Mouse (Mus musculus): ENCODE measurements at regions not wholly inside any gene's neighbourhood (a gene's known extent, or its start where the extent isn't known, plus 50 kb on each side); places are given as distances from the start of the nearest gene placed in this dataset.

- no peak overlapping the region for H3K27ac ChIP-seq
- 63% methylated on average over 4 of the region's 4 CpGs for WGBS
- H3K27me3 ChIP-seq = no peaks in the 10 kb centered on the region
- H3K9ac ChIP-seq = no peak overlapping the region
- no peak overlapping the region for H3K4me2 ChIP-seq (replicated peaks)
- no peak overlapping the region for H3K4me3 ChIP-seq
- H3K4me1 ChIP-seq = no peaks in the 10 kb centered on the region
- ATAC-seq (ENCODE audit: low FRiP score) = no peak
- H3K9me3 ChIP-seq (replicated peaks) = no peaks in the 10 kb centered on the region
- H3K36me3 ChIP-seq = no peaks in the 10 kb centered on the region
Measured at GRCm38 (mm10) chr3:149393317-149394172, 403.2 kb upstream of the Adgrl2 start.

DNA sequence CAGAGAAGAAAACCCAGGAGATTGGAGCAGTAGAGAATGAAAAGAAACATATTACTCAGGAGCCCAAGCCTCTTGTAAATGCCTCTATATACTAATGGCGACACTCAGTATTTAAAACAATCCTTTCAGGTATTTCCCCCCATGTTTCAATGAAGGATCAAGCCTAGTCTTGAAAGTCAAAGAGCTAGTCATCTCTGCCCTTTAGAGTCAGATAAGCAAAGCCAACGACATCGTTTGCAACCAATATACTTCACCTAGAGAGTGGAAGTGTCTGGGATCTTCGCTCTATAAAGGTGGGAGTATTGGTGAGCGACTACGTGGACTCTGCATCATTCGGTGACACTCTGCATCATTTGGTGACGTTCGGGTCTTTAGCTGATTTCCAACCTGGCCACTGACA is 401.8 kb upstream of the Adgrl2 start:
- Histone ChIP-seq H3K9me3 (replicated peaks) (no peaks in the 10 kb centered on the region), H3K4me1 (no peaks in the 10 kb centered on the region), H3K9ac (no peak overlapping the region), H3K27ac (no peak overlapping the region), H3K4me2 (replicated peaks) (no peak overlapping the region), H3K27me3 (no peaks in the 10 kb centered on the region), H3K4me3 (no peak overlapping the region), H3K36me3 (no peaks in the 10 kb centered on the region)
- WGBS = 92% methylated on average over 9 of the region's 9 CpGs
- ATAC-seq (ENCODE audit: low FRiP score) = no peak

DNA sequence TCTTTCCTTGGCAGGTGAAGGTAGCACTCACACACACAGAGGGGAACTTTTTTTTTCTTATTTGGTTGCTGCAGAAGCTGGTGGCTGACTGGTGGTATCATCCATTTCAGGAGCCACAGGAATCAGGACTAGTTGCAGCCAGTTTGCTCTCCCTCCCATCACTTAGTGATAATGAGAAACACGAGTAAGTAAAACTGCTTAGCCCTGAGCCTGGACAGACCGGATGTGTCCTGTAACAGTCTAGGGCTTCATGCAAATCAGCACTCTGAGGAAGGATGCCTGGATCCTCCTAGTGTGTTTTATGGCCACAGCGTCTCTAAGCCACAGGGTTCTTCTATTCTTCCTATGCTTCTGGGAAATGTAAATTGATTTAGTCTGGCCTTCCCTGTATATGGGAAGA is 397.2 kb upstream of the Adgrl2 start:
- ATAC-seq (ENCODE audit: low FRiP score) = no peak
- H3K36me3 ChIP-seq = no peaks in the 10 kb centered on the region
- H3K4me3 ChIP-seq = no peak overlapping the region
- H3K4me1 ChIP-seq = peaks cover 3% of the 10 kb centered on the region; the same call in 1 of the 2 replicates
- H3K27me3 ChIP-seq = no peaks in the 10 kb centered on the region
- H3K27ac ChIP-seq = no peak overlapping the region
- H3K9ac ChIP-seq = no peak overlapping the region
- no peak overlapping the region for H3K4me2 ChIP-seq (replicated peaks)
- H3K9me3 ChIP-seq (replicated peaks) = no peaks in the 10 kb centered on the region
- 40% methylated on average over 3 of the region's 3 CpGs for WGBS

- no peak for ATAC-seq (ENCODE audit: low FRiP score)
- no peaks in the 10 kb centered on the region for H3K27me3 ChIP-seq
- H3K36me3 ChIP-seq = no peaks in the 10 kb centered on the region
- no peak overlapping the region for H3K27ac ChIP-seq
- H3K4me2 ChIP-seq (replicated peaks) = no peak overlapping the region
- H3K9me3 ChIP-seq (replicated peaks) = no peaks in the 10 kb centered on the region
- H3K4me3 ChIP-seq = no peak overlapping the region
- no peak overlapping the region for H3K9ac ChIP-seq
- H3K4me1 ChIP-seq = peaks cover 3% of the 10 kb centered on the region; the same call in 1 of the 2 replicates
- WGBS = 92% methylated on average over 2 of the region's 2 CpGs
Measured at GRCm38 (mm10) chr3:149386027-149386426, 395.7 kb upstream of the Adgrl2 start.

DNA sequence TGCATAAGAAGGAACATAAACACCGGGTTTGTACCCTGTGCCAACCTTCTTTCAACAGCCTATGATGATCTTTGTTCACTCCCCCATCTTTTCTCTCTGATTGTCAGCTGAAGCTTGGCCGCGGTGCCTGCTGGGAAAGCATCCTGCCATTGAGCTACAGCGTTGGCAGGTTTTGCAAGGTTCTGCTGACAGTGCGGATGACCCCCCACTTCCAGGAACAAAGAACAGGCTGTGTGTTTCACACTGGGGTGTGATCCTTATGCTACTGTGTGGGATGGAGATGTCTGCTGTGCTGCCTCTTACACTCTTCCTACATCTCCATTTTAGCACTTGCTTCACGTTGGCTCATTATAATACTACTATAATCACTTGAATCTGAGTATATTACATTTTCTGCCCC is 395.0 kb upstream of the Adgrl2 start:
- Histone ChIP-seq H3K9me3 (replicated peaks) (no peaks in the 10 kb centered on the region), H3K27ac (no peak overlapping the region), H3K4me2 (replicated peaks) (no peak overlapping the region), H3K9ac (no peak overlapping the region), H3K36me3 (no peaks in the 10 kb centered on the region), H3K4me3 (no peak overlapping the region), H3K27me3 (no peaks in the 10 kb centered on the region), H3K4me1 (peaks cover 3% of the 10 kb centered on the region; the same call in 1 of the 2 replicates)
- ATAC-seq (ENCODE audit: low FRiP score) = no peak
- 26% methylated on average over 6 of the region's 6 CpGs for WGBS

GRCm38 (mm10) chr3:149381559-149382245 is 391.3 kb upstream of the Adgrl2 start:
- Histone ChIP-seq H3K4me1 (peaks cover 3% of the 10 kb centered on the region; the same call in 1 of the 2 replicates), H3K27ac (no peak overlapping the region), H3K9ac (no peak overlapping the region), H3K4me3 (no peak overlapping the region), H3K27me3 (no peaks in the 10 kb centered on the region), H3K36me3 (no peaks in the 10 kb centered on the region), H3K4me2 (replicated peaks) (no peak overlapping the region), H3K9me3 (replicated peaks) (no peaks in the 10 kb centered on the region)
- no peak for ATAC-seq (ENCODE audit: low FRiP score)
- 83% methylated on average over 10 of the region's 10 CpGs for WGBS

DNA sequence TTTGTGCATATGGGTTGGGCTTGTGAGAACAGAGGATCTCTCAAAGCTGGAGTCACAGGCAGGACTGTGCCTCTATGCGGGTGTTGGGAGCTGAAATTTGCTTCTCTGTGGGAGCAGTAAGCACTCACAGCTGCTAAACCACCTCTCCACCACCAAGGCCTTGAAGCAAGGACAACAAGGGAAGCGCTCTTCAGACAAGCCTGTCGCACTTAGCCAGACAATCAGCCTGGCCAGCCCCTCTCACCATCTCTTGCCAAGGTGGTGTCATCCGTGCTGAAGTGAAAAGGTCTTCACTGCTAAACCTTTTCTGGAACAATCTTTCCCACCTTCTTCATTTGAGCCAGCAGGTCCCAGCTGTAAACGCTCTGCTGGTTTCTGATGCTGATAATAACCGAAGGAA is 390.7 kb upstream of the Adgrl2 start:
- H3K36me3 ChIP-seq = no peaks in the 10 kb centered on the region
- no peak overlapping the region for H3K4me3 ChIP-seq
- no peaks in the 10 kb centered on the region for H3K27me3 ChIP-seq
- H3K9ac ChIP-seq = no peak overlapping the region
- ATAC-seq (ENCODE audit: low FRiP score) = no peak
- H3K27ac ChIP-seq = no peak overlapping the region
- H3K4me1 ChIP-seq = peaks cover 3% of the 10 kb centered on the region; the same call in 1 of the 2 replicates
- H3K4me2 ChIP-seq (replicated peaks) = no peak overlapping the region
- no peaks in the 10 kb centered on the region for H3K9me3 ChIP-seq (replicated peaks)
- 74% methylated on average over 6 of the region's 6 CpGs for WGBS

- WGBS = 74% methylated on average over 15 of the region's 15 CpGs
- Histone ChIP-seq H3K9ac (no peak overlapping the region), H3K9me3 (replicated peaks) (no peaks in the 10 kb centered on the region), H3K27me3 (no peaks in the 10 kb centered on the region), H3K4me1 (no peaks in the 10 kb centered on the region), H3K4me2 (replicated peaks) (no peak overlapping the region), H3K4me3 (no peak overlapping the region), H3K27ac (no peak overlapping the region), H3K36me3 (no peaks in the 10 kb centered on the region)
- ATAC-seq (ENCODE audit: low FRiP score) = no peak
Measured at GRCm38 (mm10) chr3:149379866-149380472, 389.6 kb upstream of the Adgrl2 start.

- no peak overlapping the region for H3K27ac ChIP-seq
- WGBS = 91% methylated on average over 3 of the region's 3 CpGs
- no peak overlapping the region for H3K4me2 ChIP-seq (replicated peaks)
- no peaks in the 10 kb centered on the region for H3K4me1 ChIP-seq
- ATAC-seq (ENCODE audit: low FRiP score) = no peak
- no peaks in the 10 kb centered on the region for H3K36me3 ChIP-seq
- H3K4me3 ChIP-seq = no peak overlapping the region
- H3K9ac ChIP-seq = no peak overlapping the region
- H3K9me3 ChIP-seq (replicated peaks) = no peaks in the 10 kb centered on the region
- H3K27me3 ChIP-seq = no peaks in the 10 kb centered on the region
Measured at GRCm38 (mm10) chr3:149379249-149379865, 389.0 kb upstream of the Adgrl2 start.

GRCm38 (mm10) chr3:149371439-149371838 is 381.1 kb upstream of the Adgrl2 start:
- Histone ChIP-seq H3K27me3 (no peaks in the 10 kb centered on the region), H3K4me2 (replicated peaks) (no peak overlapping the region), H3K4me1 (no peaks in the 10 kb centered on the region), H3K27ac (no peak overlapping the region), H3K9me3 (replicated peaks) (no peaks in the 10 kb centered on the region), H3K4me3 (no peak overlapping the region), H3K9ac (no peak overlapping the region), H3K36me3 (no peaks in the 10 kb centered on the region)
- 88% methylated on average over 5 of the region's 5 CpGs for WGBS
- ATAC-seq (ENCODE audit: low FRiP score) = no peak

- Histone ChIP-seq H3K36me3 (no peaks in the 10 kb centered on the region), H3K27ac (no peak overlapping the region), H3K4me1 (no peaks in the 10 kb centered on the region), H3K9me3 (replicated peaks) (no peaks in the 10 kb centered on the region), H3K9ac (no peak overlapping the region), H3K27me3 (no peaks in the 10 kb centered on the region), H3K4me2 (replicated peaks) (no peak overlapping the region), H3K4me3 (no peak overlapping the region)
- ATAC-seq (ENCODE audit: low FRiP score) = no peak
- WGBS = 88% methylated on average over 6 of the region's 6 CpGs
Measured at GRCm38 (mm10) chr3:149370517-149371227, 380.3 kb upstream of the Adgrl2 start.

DNA sequence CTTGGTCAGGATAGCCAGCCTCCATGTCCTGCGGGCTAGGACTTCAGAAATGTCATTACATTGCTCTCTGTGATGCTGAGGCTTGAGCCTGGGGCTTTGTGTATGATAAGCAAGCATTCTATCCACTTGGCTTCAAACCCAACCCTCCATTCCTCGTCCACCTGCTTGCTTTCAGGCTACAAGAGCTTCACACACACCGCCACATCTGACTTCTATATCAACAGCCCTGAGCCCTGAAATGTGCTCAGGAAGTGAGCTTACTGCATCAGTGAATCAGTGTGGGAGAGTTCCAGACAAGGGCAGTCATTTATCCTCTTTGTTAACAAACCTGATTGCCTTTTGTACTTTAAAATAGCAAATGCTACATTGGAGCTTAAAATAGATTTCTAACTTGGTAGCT is 377.5 kb upstream of the Adgrl2 start:
- no peak overlapping the region for H3K9ac ChIP-seq
- no peaks in the 10 kb centered on the region for H3K36me3 ChIP-seq
- ATAC-seq (ENCODE audit: low FRiP score) = no peak
- no peaks in the 10 kb centered on the region for H3K9me3 ChIP-seq (replicated peaks)
- H3K27ac ChIP-seq = no peak overlapping the region
- H3K4me3 ChIP-seq = no peak overlapping the region
- no peak overlapping the region for H3K4me2 ChIP-seq (replicated peaks)
- H3K27me3 ChIP-seq = no peaks in the 10 kb centered on the region
- 79% methylated on average over 3 of the region's 3 CpGs for WGBS
- H3K4me1 ChIP-seq = no peaks in the 10 kb centered on the region
